Mouse (Mus musculus) lung, embryonic 14.5 days (tissue): ENCODE data around the gene Ptprg. TPM values are rescaled to one million over a fixed set of nuclear protein-coding genes. Genes with fewer than 3 reads are reported as not detected.

Experiments used
- ATAC-seq: fragments of 200-750 bp; cut with Nextera tagmentation; 2 replicates; pipeline ENCODE4 v1.8.0; 2017; ENCODE audit warnings: mild to moderate bottlenecking, moderate TSS enrichment, moderate library complexity; ENCODE audit not compliant: insufficient read depth
- DNase-seq: peaks from one replicate; pipeline ENCODE4 v3.0.0-alpha.2; 2015
- H3K27ac ChIP-seq: fragments of 300-500 bp; sonication (generic); 2 replicates; pipeline ENCODE4 v1.5.1; 2014; ENCODE audit warnings: low read depth, mild to moderate bottlenecking, moderate library complexity
- H3K27me3 ChIP-seq: fragments of 300-500 bp; sonication (generic); 2 replicates; pipeline ENCODE4 v1.6.1; 2014; ENCODE audit warnings: low read length, control low read depth; ENCODE audit not compliant: insufficient read depth
- H3K36me3 ChIP-seq: fragments of 300-500 bp; sonication (generic); 2 replicates; pipeline ENCODE4 v1.6.1; 2014; ENCODE audit warnings: control low read depth; ENCODE audit not compliant: insufficient read depth
- H3K4me1 ChIP-seq: fragments of 300-500 bp; sonication (generic); 2 replicates; pipeline ENCODE4 v1.6.1; 2014; ENCODE audit warnings: antibody characterized with exemption, control low read depth; ENCODE audit not compliant: insufficient read depth
- H3K4me2 ChIP-seq: fragments of 300-500 bp; sonication (generic); 2 replicates; pipeline ENCODE4 v1.6.1; 2014; ENCODE audit warnings: mild to moderate bottlenecking
- H3K4me3 ChIP-seq: fragments of 300-500 bp; sonication (generic); 2 replicates; pipeline ENCODE4 v1.5.1; 2014; ENCODE audit warnings: low read depth, low read length
- H3K9ac ChIP-seq: fragments of 300-500 bp; sonication (generic); 2 replicates; pipeline ENCODE4 v1.6.1; 2014
- H3K9me3 ChIP-seq: fragments of 300-500 bp; sonication (generic); 2 replicates; pipeline ENCODE4 v1.6.1; 2016; ENCODE audit warnings: low read depth, low read length, control low read depth
- CTCF ChIP-seq: IDR thresholded peaks from 2 replicates; pipeline ENCODE4 v1.5.1; 2016; ENCODE audit warnings: antibody characterized with exemption, low read depth
- WGBS: fragments of 180-500 bp; shearing (Covaris S2); extraction: QIAGEN DNeasy Blood & Tissue Kit; methylation state at CpG from one replicate; pipeline ENCODE4 v1.1.7; 2014; 5-methylcytosine and 5-hydroxymethylcytosine counted together
- polyA plus RNA-seq: library from polyadenylated mRNA; unstranded; fragments of >200 nt; fragmentation: Nextera tagmentation; extraction: Ambion mirVana; gene quantifications from 2 replicates; pipeline ENCODE4 v1.2.1, GENCODE M21; 2014

Ptprg gene
- polyA plus RNA-seq, 1 experiment from 2014 or later, result 43.2 TPM

GRCm38 (mm10) chr14:11664302-11664701, 111.0 kb downstream of the Ptprg start:
- Histone ChIP-seq H3K9me3 (no peaks in the 10 kb centered on the region), H3K27ac (no peak overlapping the region), H3K4me2 (no peak overlapping the region), H3K4me1 (no peaks in the 10 kb centered on the region), H3K9ac (no peak overlapping the region), H3K27me3 (no peaks in the 10 kb centered on the region), H3K36me3 (no peaks in the 10 kb centered on the region), H3K4me3 (no peak overlapping the region)
- DNase-seq (no peak), ATAC-seq (no peak)
- TF ChIP-seq CTCF, result no peak
- 60% methylated on average over 9 of the region's 9 CpGs for WGBS

DNA sequence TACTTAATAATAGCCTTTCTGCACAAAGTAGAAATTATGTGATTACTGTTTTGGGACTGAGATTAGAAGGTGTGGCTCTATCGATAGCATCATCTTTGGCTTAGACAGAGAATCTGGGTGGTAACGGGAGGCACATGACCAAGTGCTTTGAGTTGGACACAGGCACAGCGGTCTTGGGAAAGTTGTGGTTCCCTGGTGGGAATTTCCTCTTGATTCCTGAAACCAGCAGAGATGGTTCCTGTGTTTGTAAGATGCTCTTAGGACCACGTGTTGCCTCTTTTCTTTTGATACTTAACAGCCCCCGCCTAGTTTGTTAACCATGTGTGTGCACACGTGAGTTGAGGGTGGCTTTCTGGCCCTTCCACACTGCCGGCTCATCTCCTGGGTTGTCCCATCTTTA, 111.7 kb downstream of the Ptprg start:
- H3K27ac ChIP-seq, result no peak overlapping the region
- ATAC-seq (no peak), DNase-seq (no peak)
- 71% methylated on average over 7 of the region's 7 CpGs for WGBS
- TF ChIP-seq CTCF, result no peak
- H3K4me1 ChIP-seq, result no peaks in the 10 kb centered on the region
- no peaks in the 10 kb centered on the region for H3K27me3 ChIP-seq
- no peak overlapping the region for H3K4me2 ChIP-seq
- no peaks in the 10 kb centered on the region for H3K36me3 ChIP-seq
- no peak overlapping the region for H3K4me3 ChIP-seq
- no peaks in the 10 kb centered on the region for H3K9me3 ChIP-seq
- no peak overlapping the region for H3K9ac ChIP-seq

DNA sequence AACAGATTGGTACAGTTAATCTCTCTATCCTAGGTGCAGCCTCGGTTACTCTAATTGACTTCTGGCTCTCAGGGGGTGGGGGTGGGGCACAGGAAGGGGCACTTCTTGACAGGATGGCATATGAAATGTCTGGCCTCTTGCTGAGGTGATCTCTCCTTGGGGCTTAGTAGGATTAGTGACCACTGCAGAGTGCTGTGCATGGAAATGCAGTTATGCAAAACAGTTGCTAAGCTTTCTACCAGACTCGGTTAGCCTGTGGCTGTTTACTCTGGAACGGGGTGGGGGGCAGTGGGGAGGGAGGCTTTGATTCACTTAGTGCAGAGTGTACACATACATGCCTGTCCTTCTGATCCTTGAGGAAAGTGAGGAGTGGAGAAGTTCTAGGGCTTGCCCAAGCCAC, 114.4 kb downstream of the Ptprg start:
- no peaks in the 10 kb centered on the region for H3K36me3 ChIP-seq
- no peak overlapping the region for H3K27ac ChIP-seq
- TF ChIP-seq CTCF, result no peak
- WGBS, result 15% methylated on average over 3 of the region's 3 CpGs
- DNase-seq (no peak), ATAC-seq (no peak)
- no peak overlapping the region for H3K9ac ChIP-seq
- H3K4me3 ChIP-seq, result no peak overlapping the region
- no peaks in the 10 kb centered on the region for H3K27me3 ChIP-seq
- no peaks in the 10 kb centered on the region for H3K9me3 ChIP-seq
- H3K4me1 ChIP-seq, result no peaks in the 10 kb centered on the region
- no peak overlapping the region for H3K4me2 ChIP-seq

GRCm38 (mm10) chr14:11670847-11671246, 117.5 kb downstream of the Ptprg start:
- WGBS, result 22% methylated on average over 6 of the region's 6 CpGs
- no peak overlapping the region for H3K4me2 ChIP-seq

DNA sequence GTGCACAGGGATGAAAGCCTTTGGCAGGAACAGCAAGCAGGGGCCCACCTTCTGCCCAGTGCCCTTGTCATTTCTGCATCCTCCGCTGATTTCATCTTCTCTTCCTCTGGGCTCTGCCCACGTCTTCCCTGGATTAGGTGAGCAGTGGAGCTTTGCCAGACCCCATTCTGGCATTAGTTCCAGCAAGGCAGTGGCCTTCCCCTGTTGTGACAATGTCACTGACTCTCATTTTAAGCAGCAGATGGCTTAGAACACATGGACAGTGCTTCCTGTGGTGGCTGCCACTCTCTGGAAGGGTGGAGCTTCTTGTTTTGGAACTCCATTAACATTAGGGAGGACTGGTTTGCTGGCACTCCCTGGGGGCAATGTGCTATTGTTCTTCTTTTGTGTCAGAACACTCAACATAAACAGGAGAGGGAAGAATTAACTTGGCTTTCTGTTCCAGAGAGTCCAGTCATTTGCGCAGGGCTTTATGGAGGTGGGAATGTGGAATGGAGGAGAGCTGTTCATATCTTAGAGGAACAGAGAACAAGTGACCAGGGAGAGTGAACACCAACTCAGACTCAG, 119.7 kb downstream of the Ptprg start:
- H3K9ac ChIP-seq, result no peak overlapping the region
- no peaks in the 10 kb centered on the region for H3K36me3 ChIP-seq
- H3K27ac ChIP-seq, result no peak overlapping the region
- H3K4me1 ChIP-seq, result no peaks in the 10 kb centered on the region
- H3K4me2 ChIP-seq, result no peak overlapping the region
- DNase-seq (no peak), ATAC-seq (no peak)
- 76% methylated on average over 3 of the region's 3 CpGs for WGBS
- TF ChIP-seq CTCF, result no peak
- no peaks in the 10 kb centered on the region for H3K27me3 ChIP-seq
- no peak overlapping the region for H3K4me3 ChIP-seq
- no peaks in the 10 kb centered on the region for H3K9me3 ChIP-seq

More at GRCm38 (mm10) chr14:11670847-11671246, 117.5 kb downstream of the Ptprg start:
- no peak for DNase-seq
- no peak for TF ChIP-seq CTCF
- Histone ChIP-seq H3K27me3 (no peaks in the 10 kb centered on the region), H3K36me3 (no peaks in the 10 kb centered on the region), H3K9me3 (no peaks in the 10 kb centered on the region), H3K27ac (no peak overlapping the region), H3K4me3 (no peak overlapping the region), H3K9ac (no peak overlapping the region), H3K4me1 (no peaks in the 10 kb centered on the region)
- ATAC-seq, result no peak

GRCm38 (mm10) chr14:11678201-11678600, 124.9 kb downstream of the Ptprg start:
- H3K4me2 ChIP-seq, result no peak overlapping the region
- no peaks in the 10 kb centered on the region for H3K9me3 ChIP-seq
- TF ChIP-seq CTCF, result no peak
- no peaks in the 10 kb centered on the region for H3K27me3 ChIP-seq
- 52% methylated on average over 4 of the region's 4 CpGs for WGBS
- no peak overlapping the region for H3K9ac ChIP-seq
- ATAC-seq, result no peak
- no peaks in the 10 kb centered on the region for H3K36me3 ChIP-seq
- peak; percentile 18 for DNase-seq
- no peak overlapping the region for H3K4me3 ChIP-seq
- peaks cover 13% of the 10 kb centered on the region for H3K4me1 ChIP-seq
- no peak overlapping the region for H3K27ac ChIP-seq

- DNase-seq (no peak), ATAC-seq (no peak)
- Histone ChIP-seq H3K27me3 (no peaks in the 10 kb centered on the region), H3K4me2 (no peak overlapping the region), H3K27ac (no peak overlapping the region), H3K4me1 (peaks cover 13% of the 10 kb centered on the region), H3K9ac (no peak overlapping the region), H3K9me3 (no peaks in the 10 kb centered on the region), H3K4me3 (no peak overlapping the region), H3K36me3 (no peaks in the 10 kb centered on the region)
- TF ChIP-seq CTCF, result no peak
- WGBS, result 69% methylated on average over 3 of the region's 3 CpGs
These were observed 126.4 kb downstream of the Ptprg start for GRCm38 (mm10) chr14:11679741-11680140.

GRCm38 (mm10) chr14:11680621-11681020, 127.3 kb downstream of the Ptprg start:
- 53% methylated on average over 2 of the region's 2 CpGs for WGBS
- TF ChIP-seq CTCF, result no peak
- ATAC-seq (no peak), DNase-seq (peak; percentile 44)
- Histone ChIP-seq H3K4me3 (no peak overlapping the region), H3K4me2 (no peak overlapping the region), H3K27ac (no peak overlapping the region), H3K27me3 (no peaks in the 10 kb centered on the region), H3K4me1 (peaks cover 13% of the 10 kb centered on the region), H3K36me3 (no peaks in the 10 kb centered on the region), H3K9me3 (no peaks in the 10 kb centered on the region), H3K9ac (no peak overlapping the region)
